Mouse (Mus musculus): ENCODE measurements at regions not wholly inside any gene's neighbourhood (a gene's known extent, or its start where the extent isn't known, plus 50 kb on each side); places are given as distances from the start of the nearest gene placed in this dataset.
A peak's percentile ranks its signal among the peaks of the same experiment; 100 is the strongest.

GRCm38 (mm10) chr10:111834280-111834679 lies 138.2 kb upstream of the Krr1 start:
- H3K9me3 ChIP-seq (ENCODE audit: control insufficient read depth, low read length) = no peaks in the 10 kb centered on the region
- no peaks in the 10 kb centered on the region for H3K27me3 ChIP-seq (ENCODE audit: control insufficient read depth, insufficient read depth, low read length)
- no peak for DNase-seq (ENCODE audit: low spot score)
- H3K27ac ChIP-seq (ENCODE audit: low read depth, low read length) = no peak overlapping the region
- H3K4me3 ChIP-seq (ENCODE audit: low read depth, low read length) = no peak overlapping the region
- H3K36me3 ChIP-seq (ENCODE audit: control insufficient read depth, insufficient read depth, low read length) = no peaks in the 10 kb centered on the region
- no peak overlapping the region for H3K4me2 ChIP-seq (replicated peaks; ENCODE audit: low read depth, low read length)
- WGBS = 74% methylated on average over 5 of the region's 5 CpGs
- no peak overlapping the region for H3K9ac ChIP-seq (ENCODE audit: low read depth, low read length)
- no peaks in the 10 kb centered on the region; the same call in 1 of the 2 replicates for H3K4me1 ChIP-seq (replicated peaks; ENCODE audit: control insufficient read depth, insufficient read depth, low read length)
- no peak for ATAC-seq (ENCODE audit: low FRiP score)

DNA sequence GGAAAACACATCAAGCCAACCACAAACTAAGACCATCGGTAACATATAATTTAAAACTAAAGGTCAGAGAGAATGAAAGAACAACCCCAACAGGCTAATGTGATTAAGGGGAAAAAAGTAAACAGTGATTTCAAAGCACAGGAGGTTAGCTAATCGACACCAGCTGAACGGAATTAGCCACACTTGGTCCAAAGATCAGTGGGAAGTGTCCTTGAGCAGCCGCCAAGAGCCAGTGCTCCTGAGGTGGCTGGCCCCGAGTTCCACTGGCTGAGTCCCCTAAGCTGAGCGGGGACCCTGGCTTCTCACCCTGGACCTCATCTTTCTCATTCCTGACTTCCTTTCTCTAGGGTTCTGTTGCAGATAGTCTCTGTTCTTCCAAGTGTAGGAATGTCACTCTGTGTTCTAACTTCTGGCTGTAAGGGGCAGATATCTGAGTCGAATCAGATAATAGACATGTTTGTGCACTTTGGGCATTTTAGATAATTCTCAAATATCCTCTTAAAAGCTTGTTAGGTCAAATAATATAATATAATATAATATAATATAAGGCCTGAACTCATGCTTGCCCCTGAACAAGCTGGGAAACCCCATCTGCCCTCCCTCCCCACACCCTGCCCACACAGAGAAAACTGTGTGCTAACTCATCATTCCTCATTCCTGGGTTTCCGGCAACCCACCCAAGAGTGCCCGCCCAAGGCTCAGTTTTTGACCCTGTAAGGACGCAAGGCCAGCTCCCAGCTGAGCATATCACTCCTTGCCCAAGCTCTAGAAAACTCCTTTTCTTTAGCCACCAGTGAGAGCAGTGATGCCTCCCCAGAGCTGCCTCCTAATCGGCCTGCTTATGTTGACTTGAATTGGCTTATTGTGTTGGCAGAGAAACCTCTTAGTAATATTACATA lies 137.3 kb upstream of the Krr1 start:
- H3K4me2 ChIP-seq (replicated peaks; ENCODE audit: low read depth, low read length) = no peak overlapping the region
- H3K36me3 ChIP-seq (ENCODE audit: control insufficient read depth, insufficient read depth, low read length) = no peaks in the 10 kb centered on the region
- DNase-seq (ENCODE audit: low spot score) = no peak
- H3K27me3 ChIP-seq (ENCODE audit: control insufficient read depth, insufficient read depth, low read length) = no peaks in the 10 kb centered on the region
- 57% methylated on average over 11 of the region's 11 CpGs for WGBS
- no peaks in the 10 kb centered on the region for H3K9me3 ChIP-seq (ENCODE audit: control insufficient read depth, low read length)
- no peak overlapping the region for H3K9ac ChIP-seq (ENCODE audit: low read depth, low read length)
- H3K4me1 ChIP-seq (replicated peaks; ENCODE audit: control insufficient read depth, insufficient read depth, low read length) = no peaks in the 10 kb centered on the region; the same call in 1 of the 2 replicates
- H3K4me3 ChIP-seq (ENCODE audit: low read depth, low read length) = no peak overlapping the region
- H3K27ac ChIP-seq (ENCODE audit: low read depth, low read length) = no peak overlapping the region
- ATAC-seq (ENCODE audit: low FRiP score) = no peak

GRCm38 (mm10) chr10:111836191-111836590 lies 136.3 kb upstream of the Krr1 start:
- DNase-seq (ENCODE audit: low spot score) (peak; percentile 34), ATAC-seq (ENCODE audit: low FRiP score) (peak; percentile 88)
- Histone ChIP-seq H3K4me3 (ENCODE audit: low read depth, low read length) (no peak overlapping the region), H3K9me3 (ENCODE audit: control insufficient read depth, low read length) (no peaks in the 10 kb centered on the region), H3K27ac (ENCODE audit: low read depth, low read length) (no peak overlapping the region), H3K4me1 (replicated peaks; ENCODE audit: control insufficient read depth, insufficient read depth, low read length) (no peaks in the 10 kb centered on the region; the same call in 1 of the 2 replicates), H3K27me3 (ENCODE audit: control insufficient read depth, insufficient read depth, low read length) (no peaks in the 10 kb centered on the region), H3K4me2 (replicated peaks; ENCODE audit: low read depth, low read length) (no peak overlapping the region), H3K9ac (ENCODE audit: low read depth, low read length) (no peak overlapping the region), H3K36me3 (ENCODE audit: control insufficient read depth, insufficient read depth, low read length) (no peaks in the 10 kb centered on the region)
- WGBS = 36% methylated on average over 5 of the region's 5 CpGs

DNA sequence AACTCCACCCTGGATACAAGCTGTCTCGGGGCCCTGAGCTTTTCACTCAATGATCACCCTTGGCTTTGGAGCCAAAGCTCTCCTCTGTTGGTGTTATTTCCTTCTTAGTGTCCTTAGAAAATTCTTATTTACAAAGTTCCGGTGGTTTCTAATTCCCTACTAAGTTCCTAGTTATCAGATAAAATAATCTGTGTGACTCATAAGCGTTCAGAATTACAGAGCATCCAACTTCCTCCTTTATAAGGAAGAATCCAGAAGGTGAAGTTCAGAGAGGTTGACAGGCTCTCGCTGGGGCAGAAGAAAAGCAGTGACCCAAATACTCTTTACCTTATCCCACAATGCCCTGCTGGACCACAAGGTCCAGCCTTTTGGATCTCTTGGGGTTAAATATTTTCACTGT lies 135.7 kb upstream of the Krr1 start:
- 0 out of 2 replicates have a peak, but pooled peaks have one; percentile 3 for ATAC-seq (ENCODE audit: low FRiP score)
- H3K4me1 ChIP-seq (replicated peaks; ENCODE audit: control insufficient read depth, insufficient read depth, low read length) = no peaks in the 10 kb centered on the region; the same call in 1 of the 2 replicates
- no peaks in the 10 kb centered on the region for H3K27me3 ChIP-seq (ENCODE audit: control insufficient read depth, insufficient read depth, low read length)
- H3K9me3 ChIP-seq (ENCODE audit: control insufficient read depth, low read length) = no peaks in the 10 kb centered on the region
- no peak overlapping the region for H3K9ac ChIP-seq (ENCODE audit: low read depth, low read length)
- no peak overlapping the region for H3K4me3 ChIP-seq (ENCODE audit: low read depth, low read length)
- H3K36me3 ChIP-seq (ENCODE audit: control insufficient read depth, insufficient read depth, low read length) = no peaks in the 10 kb centered on the region
- H3K27ac ChIP-seq (ENCODE audit: low read depth, low read length) = no peak overlapping the region
- 94% methylated on average over 4 of the region's 4 CpGs for WGBS
- no peak for DNase-seq (ENCODE audit: low spot score)
- H3K4me2 ChIP-seq (replicated peaks; ENCODE audit: low read depth, low read length) = no peak overlapping the region

DNA sequence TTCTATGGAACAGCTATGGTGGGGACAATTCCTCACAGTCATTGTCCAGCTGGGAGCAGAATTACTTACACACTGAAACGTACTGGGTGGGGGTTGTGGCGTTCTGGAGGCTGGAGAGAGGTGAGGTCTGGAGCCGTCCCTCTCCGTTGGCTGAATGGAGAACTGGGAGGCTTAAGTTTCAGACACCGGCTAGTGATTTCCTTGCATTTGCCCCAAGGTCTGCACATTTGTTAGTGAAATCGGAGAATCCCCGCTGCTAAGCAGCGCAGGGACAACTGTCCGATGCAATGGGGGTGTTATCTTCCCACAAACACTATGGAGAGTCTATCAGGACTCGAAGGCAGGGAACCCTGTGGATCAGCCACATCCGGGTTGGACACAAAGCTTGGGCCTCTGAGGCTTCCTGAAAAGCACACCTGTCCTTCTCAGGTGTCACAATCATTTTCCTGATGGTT lies 130.1 kb upstream of the Krr1 start:
- no peaks in the 10 kb centered on the region for H3K27me3 ChIP-seq (ENCODE audit: control insufficient read depth, insufficient read depth, low read length)
- peak; percentile 40 for DNase-seq (ENCODE audit: low spot score)
- 27% methylated on average over 11 of the region's 11 CpGs for WGBS

DNA sequence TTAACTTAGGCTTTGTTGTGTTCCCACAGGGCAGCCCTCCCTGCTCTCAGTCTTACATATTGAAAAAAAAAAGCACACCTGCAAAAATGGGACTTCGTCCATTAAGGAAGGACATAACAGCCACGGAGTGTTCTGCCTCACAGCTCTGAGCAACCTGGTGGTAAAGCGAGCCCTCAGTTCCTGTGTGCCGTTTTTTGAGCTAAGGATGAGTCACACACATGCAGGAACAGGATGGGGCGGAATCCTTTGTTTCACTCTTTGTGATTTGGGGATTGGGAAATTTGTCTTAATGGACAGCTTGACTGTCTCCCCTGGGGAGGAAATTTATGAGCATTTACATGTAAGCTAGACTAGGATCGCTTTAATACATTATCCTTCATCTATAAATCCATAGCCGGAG lies 129.6 kb upstream of the Krr1 start:
- WGBS = 62% methylated on average over 7 of the region's 7 CpGs
- ATAC-seq (ENCODE audit: low FRiP score) = peak; percentile 55; the same call in 1 of the 2 replicates

More for the DNA sequence above, 130.1 kb upstream of the Krr1 start:
- Histone ChIP-seq H3K9me3 (ENCODE audit: control insufficient read depth, low read length) (no peaks in the 10 kb centered on the region), H3K9ac (ENCODE audit: low read depth, low read length) (no peak overlapping the region; the same call in 1 of the 2 replicates), H3K4me3 (ENCODE audit: low read depth, low read length) (no peak overlapping the region), H3K36me3 (ENCODE audit: control insufficient read depth, insufficient read depth, low read length) (no peaks in the 10 kb centered on the region), H3K27ac (ENCODE audit: low read depth, low read length) (0 out of 2 replicates have a peak overlapping the region, but pooled peaks have one; percentile 25), H3K4me1 (replicated peaks; ENCODE audit: control insufficient read depth, insufficient read depth, low read length) (peaks cover 4% of the 10 kb centered on the region; the same call in 1 of the 2 replicates), H3K4me2 (replicated peaks; ENCODE audit: low read depth, low read length) (no peak overlapping the region)
- ATAC-seq (ENCODE audit: low FRiP score) = peak; percentile 58; the same call in 1 of the 2 replicates

GRCm38 (mm10) chr10:111843301-111843700 lies 129.2 kb upstream of the Krr1 start:
- H3K9ac ChIP-seq (ENCODE audit: low read depth, low read length) = no peak overlapping the region
- no peak overlapping the region for H3K4me3 ChIP-seq (ENCODE audit: low read depth, low read length)
- H3K9me3 ChIP-seq (ENCODE audit: control insufficient read depth, low read length) = no peaks in the 10 kb centered on the region
- ATAC-seq (ENCODE audit: low FRiP score) (peak; percentile 68), DNase-seq (ENCODE audit: low spot score) (peak; percentile 38)
- no peak overlapping the region for H3K4me2 ChIP-seq (replicated peaks; ENCODE audit: low read depth, low read length)
- H3K27ac ChIP-seq (ENCODE audit: low read depth, low read length) = no peak overlapping the region
- H3K36me3 ChIP-seq (ENCODE audit: control insufficient read depth, insufficient read depth, low read length) = no peaks in the 10 kb centered on the region
- WGBS = 48% methylated on average over 9 of the region's 9 CpGs
- no peaks in the 10 kb centered on the region for H3K27me3 ChIP-seq (ENCODE audit: control insufficient read depth, insufficient read depth, low read length)
- peaks cover 4% of the 10 kb centered on the region; the same call in 1 of the 2 replicates for H3K4me1 ChIP-seq (replicated peaks; ENCODE audit: control insufficient read depth, insufficient read depth, low read length)

More for the DNA sequence above, 129.6 kb upstream of the Krr1 start:
- H3K4me1 ChIP-seq (replicated peaks; ENCODE audit: control insufficient read depth, insufficient read depth, low read length) = peaks cover 4% of the 10 kb centered on the region; the same call in 1 of the 2 replicates
- DNase-seq (ENCODE audit: low spot score) = peak; percentile 32
- H3K4me2 ChIP-seq (replicated peaks; ENCODE audit: low read depth, low read length) = no peak overlapping the region
- H3K9ac ChIP-seq (ENCODE audit: low read depth, low read length) = no peak overlapping the region
- H3K36me3 ChIP-seq (ENCODE audit: control insufficient read depth, insufficient read depth, low read length) = no peaks in the 10 kb centered on the region
- H3K9me3 ChIP-seq (ENCODE audit: control insufficient read depth, low read length) = no peaks in the 10 kb centered on the region
- H3K4me3 ChIP-seq (ENCODE audit: low read depth, low read length) = no peak overlapping the region
- H3K27me3 ChIP-seq (ENCODE audit: control insufficient read depth, insufficient read depth, low read length) = no peaks in the 10 kb centered on the region
- H3K27ac ChIP-seq (ENCODE audit: low read depth, low read length) = no peak overlapping the region; the same call in 1 of the 2 replicates

GRCm38 (mm10) chr10:111844144-111844543 lies 128.3 kb upstream of the Krr1 start:
- H3K36me3 ChIP-seq (ENCODE audit: control insufficient read depth, insufficient read depth, low read length) = no peaks in the 10 kb centered on the region
- no peaks in the 10 kb centered on the region for H3K9me3 ChIP-seq (ENCODE audit: control insufficient read depth, low read length)
- ATAC-seq (ENCODE audit: low FRiP score) = no peak
- DNase-seq (ENCODE audit: low spot score) = no peak
- no peak overlapping the region for H3K4me2 ChIP-seq (replicated peaks; ENCODE audit: low read depth, low read length)
- 89% methylated on average over 10 of the region's 10 CpGs for WGBS
- no peak overlapping the region for H3K4me3 ChIP-seq (ENCODE audit: low read depth, low read length)
- H3K27ac ChIP-seq (ENCODE audit: low read depth, low read length) = no peak overlapping the region
- H3K9ac ChIP-seq (ENCODE audit: low read depth, low read length) = no peak overlapping the region
- no peaks in the 10 kb centered on the region for H3K27me3 ChIP-seq (ENCODE audit: control insufficient read depth, insufficient read depth, low read length)
- peaks cover 4% of the 10 kb centered on the region; the same call in 1 of the 2 replicates for H3K4me1 ChIP-seq (replicated peaks; ENCODE audit: control insufficient read depth, insufficient read depth, low read length)

Data from hindbrain, embryonic 11.5 days (tissue).